Mouse (Mus musculus) gastrocnemius, postnatal 36 days (tissue): ENCODE data around the gene Gm20431. TPM values are rescaled to one million over a fixed set of nuclear protein-coding genes. Genes with fewer than 3 reads are reported as not detected.
A peak's percentile ranks its signal among the peaks of the same experiment; 100 is the strongest.

ENCODE experiments used
- DNase-seq, 2 experiments: peaks; one replicate each; pipeline ENCODE4 v3.0.0; 2022
- intact Hi-C: fragments of 180-260 bp; cut with DNase I; formaldehyde crosslinking; loops from one replicate; pipeline ENCODE4 v1.15.1; 2025
- long read RNA-seq, 2 experiments: library from polyadenylated mRNA; stranded (forward); transcript quantifications; one replicate each; pipeline ENCODE4 v2.0.0; 2021
- total RNA-seq, 2 experiments: library from RNA; stranded (reverse); gene quantifications; 2 replicates each; pipeline ENCODE4 v1.2.3; 2021

The Gm20431 gene
- total RNA-seq: 10 to 100 TPM in 1 of 2 experiments, 1 to 10 TPM in 1; 6.3 to 11.4 TPM
- long read RNA-seq, experiment 1, partial matches to known transcripts: 6 of 10 reads
- long read RNA-seq, experiment 1, other reads (novel, unspliced or antisense): 4 of 10 reads
- long read RNA-seq, experiment 2, partial matches to known transcripts: 0 of 4 reads
- long read RNA-seq, experiment 2, other reads (novel, unspliced or antisense): 4 of 4 reads

DNA sequence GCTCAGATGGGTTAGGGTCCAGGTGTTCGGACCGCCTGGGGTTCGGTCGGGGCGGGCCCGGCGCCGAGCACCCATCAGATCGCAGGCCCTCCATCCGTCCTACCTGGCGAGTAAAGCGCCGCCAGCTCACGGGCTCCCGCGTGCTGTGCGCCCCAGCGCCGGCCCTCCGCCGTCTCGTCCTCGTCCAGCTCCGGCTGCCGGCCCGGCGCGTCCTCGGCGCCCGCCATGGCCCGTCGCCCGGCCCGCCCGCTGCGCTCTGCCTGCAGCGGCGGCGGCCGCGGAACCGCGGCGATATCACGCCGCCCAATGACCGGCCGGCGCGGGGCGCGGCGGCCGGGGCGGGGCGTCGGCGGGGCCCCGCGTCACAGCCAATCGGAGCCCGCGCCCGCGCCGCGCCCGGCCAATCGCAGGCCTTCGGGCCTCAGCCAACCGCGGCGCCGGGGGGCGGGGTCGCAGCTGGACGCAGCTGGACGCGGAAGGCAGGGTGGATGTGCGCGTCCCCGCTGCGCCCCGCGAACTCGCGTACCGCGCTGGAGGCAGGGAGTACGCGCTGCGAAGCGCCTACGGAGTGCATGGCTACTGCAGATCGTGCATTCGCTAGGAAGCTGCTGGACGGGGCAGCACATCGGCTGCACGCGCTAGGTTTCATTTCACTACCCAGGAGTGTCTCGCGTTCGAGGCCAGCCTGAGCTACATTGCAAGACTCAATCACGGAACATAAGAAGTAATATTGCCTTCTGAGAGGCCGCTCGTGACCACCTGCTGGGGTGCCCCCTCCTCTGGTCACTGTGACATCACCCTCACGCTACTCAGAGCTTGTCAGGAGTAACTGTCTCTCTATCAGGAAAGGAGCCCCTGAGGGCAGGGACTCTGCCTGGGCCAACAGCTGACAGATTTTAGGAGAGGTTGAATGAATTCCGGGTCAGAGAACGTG lies at the start of gene Gm20431:
Gm20431 (minus strand) TSS at position 227 of the 934 bp plus-strand sequence.
- peak; percentile 86 to 97 for DNase-seq
- intact Hi-C loops: no loop called here

- intact Hi-C loops: loop anchor here (2.0 kb wide), 1 partner anchor 36 kb away; no protein-coding TSS in a partner anchor
- DNase-seq: no peak
Measured at GRCm38 (mm10) chr2:167710574-167710973, 49.3 kb upstream of the Gm20431 start.

DNA sequence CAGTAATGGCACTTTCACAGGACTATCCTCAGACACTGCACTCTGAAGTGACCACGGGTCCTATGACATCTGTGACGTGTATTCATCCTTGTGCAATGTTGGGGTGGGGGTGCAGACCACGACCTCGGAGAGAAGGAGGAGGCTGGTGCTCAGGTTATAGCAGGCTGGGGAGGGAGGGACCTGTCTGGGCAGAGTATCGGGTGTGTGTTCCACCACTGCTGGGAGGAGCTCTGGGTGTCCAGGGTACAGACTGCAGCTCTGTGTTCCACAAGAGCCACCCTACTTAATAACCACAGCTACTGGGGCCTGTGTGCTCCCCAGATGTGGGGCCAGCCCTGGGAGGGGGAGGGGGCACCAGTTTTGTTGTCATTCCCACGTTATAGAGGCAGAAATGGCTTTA lies 48.7 kb upstream of the Gm20431 start:
- intact Hi-C loops: loop anchor here (2.0 kb wide), 1 partner anchor 37 kb away; no protein-coding TSS in a partner anchor
- no peak for DNase-seq

DNA sequence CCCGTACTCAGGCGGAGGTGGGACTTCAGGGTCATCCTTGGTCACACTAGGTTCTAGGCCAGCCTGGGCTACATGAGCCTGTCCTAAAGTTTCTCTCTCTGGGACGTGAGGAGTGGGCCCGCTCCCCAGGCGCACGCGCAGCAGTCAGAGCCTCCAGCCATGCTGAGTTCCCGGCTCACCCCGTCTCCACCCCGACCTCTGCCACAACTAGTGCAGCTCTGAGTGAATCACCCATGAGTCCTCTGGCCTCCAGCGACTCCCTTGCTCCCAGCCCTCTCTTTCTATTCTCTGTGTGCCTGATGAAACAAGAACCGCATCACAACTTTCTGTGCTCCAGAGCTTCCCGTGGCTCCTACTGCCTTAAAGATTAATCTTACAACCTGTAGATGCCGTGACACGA lies 47.1 kb upstream of the Gm20431 start:
- intact Hi-C loops: no loop called here

DNA sequence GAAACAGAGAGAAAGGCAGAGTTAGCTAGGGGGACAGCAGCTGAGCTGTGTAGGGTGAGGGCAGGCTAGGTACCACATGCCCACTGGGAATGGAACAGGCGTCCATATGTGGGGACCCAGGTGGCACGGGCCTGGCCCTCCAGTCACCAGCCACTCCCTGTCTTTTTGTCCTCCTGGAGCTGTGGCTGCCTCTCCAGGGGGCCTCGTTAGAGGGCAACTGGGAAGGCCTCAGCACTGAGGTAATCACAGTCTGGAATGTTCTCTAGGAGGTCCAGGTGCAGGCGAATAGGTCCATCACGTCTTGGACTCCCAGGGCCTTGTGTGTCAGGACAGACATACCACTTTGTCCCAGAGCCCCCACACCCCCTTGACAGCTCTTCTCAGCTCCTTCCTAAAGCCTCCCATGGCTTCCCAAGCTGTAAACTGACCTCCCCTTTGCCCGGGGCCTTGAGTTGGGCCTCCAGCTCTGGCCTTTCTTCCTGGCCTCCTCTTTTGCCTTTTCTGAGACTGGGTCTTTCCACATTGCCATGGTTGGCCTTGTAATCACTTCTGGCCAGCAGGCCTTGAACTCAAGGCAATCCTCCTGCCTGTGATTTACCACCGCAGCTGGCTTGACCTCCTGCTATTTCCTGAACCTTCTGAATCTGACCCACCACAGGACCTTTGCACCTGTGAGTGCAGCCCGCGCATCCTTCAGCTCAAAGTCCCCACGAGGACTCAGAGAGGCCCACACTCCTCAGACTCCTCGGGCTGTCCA lies 45.1 kb upstream of the Gm20431 start:
- intact Hi-C loops: no loop called here

More for the DNA sequence above, 47.1 kb upstream of the Gm20431 start:
- DNase-seq: no peak

GRCm38 (mm10) chr2:167704409-167704808 lies 43.1 kb upstream of the Gm20431 start:
- no peak for DNase-seq
- intact Hi-C loops: no loop called here

More for the DNA sequence above, 45.1 kb upstream of the Gm20431 start:
- DNase-seq: no peak

GRCm38 (mm10) chr2:167702126-167702525 lies 40.8 kb upstream of the Gm20431 start:
- DNase-seq: no peak
- intact Hi-C loops: no loop called here

- no peak for DNase-seq
- intact Hi-C loops: no loop called here
Measured at GRCm38 (mm10) chr2:167701472-167701871, 40.2 kb upstream of the Gm20431 start.

- intact Hi-C loops: no loop called here
- DNase-seq: no peak
Measured at GRCm38 (mm10) chr2:167700018-167700417, 38.7 kb upstream of the Gm20431 start.

- peak in 1 of 2 experiments; percentile 50 for DNase-seq
- intact Hi-C loops: loop anchor here (2.0 kb wide), 1 partner anchor 67 kb away; no protein-coding TSS in a partner anchor
Measured at GRCm38 (mm10) chr2:167697902-167698301, 36.6 kb upstream of the Gm20431 start.

- intact Hi-C loops: loop anchor here (2.0 kb wide), 1 partner anchor 69 kb away; no protein-coding TSS in a partner anchor
- peak; percentile 56 to 72 for DNase-seq
Measured at GRCm38 (mm10) chr2:167696143-167696542, 34.8 kb upstream of the Gm20431 start.

DNA sequence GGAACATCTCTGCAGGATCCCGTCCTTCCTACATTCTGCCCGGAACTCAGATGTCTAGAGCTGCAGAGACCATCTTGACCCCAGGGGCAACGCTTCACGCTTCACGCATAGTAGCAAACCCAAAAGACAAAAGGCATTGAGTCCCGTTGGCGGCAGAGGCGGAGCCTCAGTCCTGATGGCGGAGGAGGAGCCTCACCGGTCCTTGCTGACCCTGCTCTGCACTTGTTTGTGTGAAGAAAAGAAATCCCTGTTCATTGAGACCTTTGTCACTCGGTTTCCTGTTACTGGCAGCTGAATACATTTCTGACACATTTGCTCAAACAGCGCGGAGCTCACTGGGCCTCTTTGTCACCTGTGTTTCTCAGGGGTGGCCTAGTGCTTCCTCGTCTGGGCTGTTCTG lies 34.2 kb upstream of the Gm20431 start:
- intact Hi-C loops: no loop called here
- no peak for DNase-seq

- intact Hi-C loops: loop anchor here (5.0 kb wide), 1 partner anchor 132 kb away; no protein-coding TSS in a partner anchor
Measured at GRCm38 (mm10) chr2:167694963-167695362, 33.7 kb upstream of the Gm20431 start.

GRCm38 (mm10) chr2:167694244-167694643 lies 32.9 kb upstream of the Gm20431 start:
- DNase-seq: no peak
- intact Hi-C loops: loop anchor here (5.0 kb wide), 1 partner anchor 133 kb away; no protein-coding TSS in a partner anchor

More at GRCm38 (mm10) chr2:167694963-167695362, 33.7 kb upstream of the Gm20431 start:
- no peak for DNase-seq

DNA sequence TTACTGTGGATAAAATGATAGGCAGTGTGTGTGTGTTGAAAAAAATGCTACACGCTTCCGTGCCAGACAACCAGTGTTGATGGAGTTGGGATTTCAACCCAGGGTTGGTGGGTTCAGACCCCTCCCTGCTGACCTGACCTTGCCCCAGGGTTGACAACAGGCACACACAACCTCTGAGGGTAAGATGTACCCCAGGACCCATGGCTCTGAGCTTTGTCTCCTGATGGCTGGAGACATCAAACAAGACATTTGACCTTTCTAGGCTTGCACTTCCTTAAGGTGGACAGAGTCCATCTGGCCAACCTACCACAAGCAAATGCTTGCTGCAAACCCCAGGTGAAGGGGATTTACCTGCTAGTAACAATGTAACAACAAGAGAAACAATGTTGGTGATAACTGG lies 32.2 kb upstream of the Gm20431 start:
- intact Hi-C loops: loop anchor here (5.0 kb wide), 1 partner anchor 134 kb away; no protein-coding TSS in a partner anchor
- no peak for DNase-seq

DNA sequence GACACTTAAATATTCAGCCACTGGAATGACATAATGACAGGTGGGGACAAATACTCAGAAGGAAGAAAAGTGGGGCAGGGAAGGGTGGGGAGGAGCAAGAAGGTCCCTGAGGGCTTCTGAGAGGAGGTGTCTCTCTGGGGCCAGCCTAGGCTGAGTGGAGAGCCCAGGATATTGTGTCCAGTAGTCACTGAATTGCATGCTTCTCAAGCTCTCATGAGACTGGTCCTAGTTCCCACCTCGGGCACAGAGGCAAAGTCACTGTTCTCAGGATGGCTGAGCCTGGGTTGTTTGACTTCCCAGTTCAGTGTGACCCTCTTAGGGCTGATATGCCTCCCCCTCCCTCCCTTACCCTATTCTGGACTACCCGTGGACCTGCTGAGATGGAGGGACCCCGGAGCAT lies 31.5 kb upstream of the Gm20431 start:
- intact Hi-C loops: loop anchor here (5.0 kb wide), 1 partner anchor 134 kb away; no protein-coding TSS in a partner anchor

DNA sequence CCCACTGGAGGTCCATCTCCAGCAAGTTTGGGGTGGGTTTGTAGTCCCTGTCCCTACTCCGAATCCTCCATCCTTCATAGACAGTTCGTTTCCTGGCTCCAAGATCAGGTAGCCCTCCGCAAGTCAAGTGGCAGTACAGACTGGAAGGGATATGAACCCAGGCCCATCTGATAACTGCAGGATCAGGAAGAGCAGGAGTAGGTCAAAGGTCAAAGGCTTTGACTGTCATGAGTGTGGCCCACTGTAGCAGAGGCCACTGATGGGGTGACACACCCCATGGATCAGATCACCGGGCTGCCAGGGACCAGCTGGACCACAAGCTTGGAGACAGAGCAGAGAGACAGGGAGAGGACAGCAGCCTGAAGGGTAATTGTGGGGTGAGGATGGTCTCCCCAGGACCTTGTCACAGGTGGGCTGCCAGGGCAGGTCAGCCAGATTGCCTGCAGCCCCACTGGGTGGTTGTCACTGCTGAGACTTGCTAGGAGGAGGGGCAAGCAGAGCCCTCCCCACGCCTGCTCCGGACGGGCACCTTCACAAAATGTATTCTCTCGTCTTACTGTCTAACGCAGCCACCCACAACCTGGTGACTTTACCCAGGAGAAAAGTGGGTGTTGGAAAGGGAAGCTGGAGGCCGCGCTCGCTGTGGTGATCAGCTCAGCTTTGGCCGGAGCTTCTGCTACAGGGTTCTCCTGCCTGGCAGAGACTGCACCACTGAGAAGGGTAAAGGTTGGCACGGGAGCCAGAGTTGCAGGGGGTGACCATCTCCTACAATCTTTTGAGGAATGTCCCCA lies 30.8 kb upstream of the Gm20431 start:
- intact Hi-C loops: loop anchor here (2.0 to 5.0 kb wide), 2 partner anchors 135 to 161 kb away; no protein-coding TSS in a partner anchor
- DNase-seq: no peak

More for the DNA sequence above, 31.5 kb upstream of the Gm20431 start:
- DNase-seq: no peak

DNA sequence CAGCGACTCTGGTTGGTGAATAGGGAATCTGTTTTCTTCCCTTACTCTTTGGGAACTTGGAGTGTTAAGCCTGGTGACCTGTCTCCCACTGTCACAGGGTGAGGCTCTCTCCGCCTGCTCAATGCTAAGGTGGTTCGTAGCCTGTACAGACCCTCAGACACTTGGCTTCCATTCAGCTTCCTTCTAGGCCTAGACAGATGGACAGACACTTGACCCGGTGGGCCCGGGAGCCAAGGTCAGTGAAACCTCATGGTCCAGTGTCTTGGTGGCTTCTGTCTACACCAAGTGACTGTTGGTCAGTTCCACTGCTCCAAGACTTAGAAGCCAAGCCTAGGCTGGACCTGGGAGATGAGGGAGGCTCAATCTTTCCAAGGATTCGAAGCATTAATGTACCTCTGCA lies 30.1 kb upstream of the Gm20431 start:
- intact Hi-C loops: loop anchor here (2.0 to 5.0 kb wide), 2 partner anchors 136 to 161 kb away; no protein-coding TSS in a partner anchor
- no peak for DNase-seq

- peak; percentile 75 to 77 for DNase-seq
- intact Hi-C loops: loop anchor here (2.0 to 5.0 kb wide), 2 partner anchors 136 to 162 kb away; no protein-coding TSS in a partner anchor
Measured at GRCm38 (mm10) chr2:167690962-167691311, 29.6 kb upstream of the Gm20431 start.
